Mouse (Mus musculus) myocyte (in vitro differentiated cells): ENCODE measurements around the gene a.

ENCODE experiments used
- CEBPB ChIP-seq: IDR thresholded peaks from 2 replicates; pipeline ENCODE4 v1.6.1; 2011; ENCODE audit warnings: mild to moderate bottlenecking, moderate library complexity; ENCODE audit not compliant: poor library complexity, insufficient read depth, severe bottlenecking
- E2F4 ChIP-seq: IDR thresholded peaks from one replicate; pipeline ENCODE4 v1.6.1; 2011; ENCODE audit warnings: mild to moderate bottlenecking, control low read depth, moderate library complexity; ENCODE audit not compliant: insufficient read depth
- MAX ChIP-seq: IDR thresholded peaks from one replicate; pipeline ENCODE4 v1.6.1; 2011; ENCODE audit warnings: low read depth, mild to moderate bottlenecking, control low read depth
- MYOD1 ChIP-seq, 3 experiments: IDR thresholded peaks; one replicate each; pipeline ENCODE4 v1.6.1; 2011; ENCODE audit warnings: control low read depth in 2 of 3, low read depth in 2 of 3, mild to moderate bottlenecking in 2 of 3, moderate library complexity in 1 of 3; ENCODE audit not compliant: insufficient read length in 2 of 3, control insufficient read depth in 1 of 3
- POLR2A ChIP-seq: IDR thresholded peaks from one replicate; pipeline ENCODE4 v1.6.1; 2011; ENCODE audit warnings: low read depth, mild to moderate bottlenecking, control low read depth, moderate library complexity; ENCODE audit not compliant: insufficient read length
- POLR2AphosphoS2 ChIP-seq: IDR thresholded peaks from one replicate; pipeline ENCODE4 v1.6.1; 2011; ENCODE audit warnings: low read depth, control low read depth; ENCODE audit not compliant: insufficient read length
- SRF ChIP-seq: IDR thresholded peaks from one replicate; pipeline ENCODE4 v1.6.1; 2011; ENCODE audit warnings: low read depth; ENCODE audit not compliant: control insufficient read depth, insufficient read length
- TCF12 ChIP-seq: IDR thresholded peaks from one replicate; pipeline ENCODE4 v1.6.1; 2011; ENCODE audit warnings: mild to moderate bottlenecking, control low read depth; ENCODE audit not compliant: poor library complexity, insufficient read depth, severe bottlenecking
- USF1 ChIP-seq: IDR thresholded peaks from one replicate; pipeline ENCODE4 v1.6.1; 2011; ENCODE audit warnings: low read depth, mild to moderate bottlenecking, control low read depth, moderate library complexity

DNA sequence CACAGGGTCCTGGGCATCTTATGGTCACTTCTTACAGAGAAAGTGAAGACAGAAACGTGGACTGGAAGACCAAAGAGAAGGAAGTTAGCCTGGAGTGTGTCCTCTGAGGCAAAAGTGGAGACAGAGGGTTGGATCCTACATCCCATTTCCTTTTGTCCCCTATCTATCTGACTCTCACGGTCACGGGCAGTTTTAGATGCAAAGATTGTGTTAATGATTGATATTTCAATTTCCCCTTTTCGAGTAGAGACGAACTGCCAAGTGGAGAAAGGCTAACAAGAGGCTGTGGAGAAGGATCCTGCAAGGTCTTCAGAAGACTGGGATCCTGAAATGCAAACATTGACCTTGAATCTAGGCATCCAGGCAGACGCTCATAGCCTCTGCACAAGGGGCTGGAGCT is 297.1 kb downstream of the a start:
- TF ChIP-seq POLR2AphosphoS2 (no peak), E2F4 (no peak), SRF (no peak), POLR2A (no peak), CEBPB (no peak), MAX (no peak), TCF12 (no peak), USF1 (no peak), MYOD1 (IDR thresholded peaks at IDR 0.05; ENCODE audit: control insufficient read depth in 1 of 3, insufficient read length in 2 of 3, low read depth in 2 of 3) (no peak)
